Mouse (Mus musculus): ENCODE data around the gene Anapc7.

Anapc7 gene

DNA sequence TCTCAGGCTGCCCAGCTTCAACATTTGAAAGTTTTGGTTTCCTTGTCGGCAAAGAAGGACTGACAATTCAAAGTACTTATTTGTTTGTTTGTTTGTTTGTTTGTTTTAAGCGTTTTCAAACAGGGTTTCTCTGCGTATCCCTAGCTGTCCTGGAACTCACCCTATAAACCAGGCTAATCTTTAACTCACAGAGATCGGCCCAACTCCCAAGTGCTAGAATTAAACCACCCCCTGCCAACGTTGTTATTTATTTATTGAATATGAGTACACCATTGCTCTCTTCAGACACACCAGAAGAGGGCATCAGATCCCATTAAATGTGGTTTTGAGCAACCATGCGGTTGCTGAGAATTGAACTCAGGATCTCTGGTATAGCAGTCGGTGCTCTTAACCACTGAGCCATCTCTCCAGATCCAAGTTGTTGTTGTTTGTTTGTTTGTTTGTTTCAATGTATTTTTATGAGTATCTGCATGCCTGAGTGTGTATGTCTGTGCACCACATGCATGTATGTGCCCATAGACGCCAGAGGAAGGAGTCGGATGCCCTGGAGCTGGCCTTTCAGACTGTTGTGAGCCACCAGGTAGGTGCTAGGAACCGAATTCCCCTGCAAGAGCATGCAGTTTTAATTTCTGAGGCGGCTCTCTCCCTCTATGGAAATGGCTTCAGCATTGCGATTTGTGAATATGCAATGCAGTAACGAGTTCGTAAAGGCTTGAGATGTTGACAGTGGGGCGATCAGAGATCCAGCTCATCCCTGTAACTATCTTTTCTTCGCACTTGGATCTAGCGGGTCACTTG is at the start of gene Anapc7:
Anapc7 (plus strand) TSS at position 423 of the 798 bp plus-strand sequence.
- no peak for DNase-seq (ENCODE audit: low spot score in 2 of 2)

- DNase-seq (ENCODE audit: low spot score in 2 of 2), result peak; percentile 99
These were observed 49.2 kb upstream of the Anapc7 start, which contains the start of gene Fam216a for GRCm38 (mm10) chr5:122372192-122372769. Gene Fam216a, minus strand, starts transcription at chr5:122372364.

DNA sequence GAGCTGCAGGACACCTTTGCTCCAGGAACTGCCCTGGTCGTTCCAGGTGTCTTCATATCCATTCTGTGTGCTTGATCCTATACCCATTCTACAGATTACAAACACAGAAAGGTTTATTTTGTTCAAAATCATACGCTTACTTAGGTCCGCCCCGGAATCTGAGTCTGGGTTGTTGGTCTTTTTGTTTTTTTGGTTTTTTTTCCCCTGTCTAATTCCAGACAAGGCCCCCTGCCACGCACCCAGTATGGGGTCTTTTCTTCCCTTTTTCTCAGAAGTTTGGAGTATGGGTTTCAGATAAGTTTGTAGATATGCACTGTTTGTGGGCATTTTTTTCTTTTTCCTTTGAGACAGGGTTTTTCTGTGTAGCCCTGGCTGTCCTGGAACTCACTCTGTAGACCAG is 48.6 kb upstream of the Anapc7 start:
- DNase-seq (ENCODE audit: low spot score in 2 of 2), result no peak

- no peak for DNase-seq (ENCODE audit: low spot score in 2 of 2)
These were observed 44.2 kb upstream of the Anapc7 start for GRCm38 (mm10) chr5:122377101-122377833.

DNA sequence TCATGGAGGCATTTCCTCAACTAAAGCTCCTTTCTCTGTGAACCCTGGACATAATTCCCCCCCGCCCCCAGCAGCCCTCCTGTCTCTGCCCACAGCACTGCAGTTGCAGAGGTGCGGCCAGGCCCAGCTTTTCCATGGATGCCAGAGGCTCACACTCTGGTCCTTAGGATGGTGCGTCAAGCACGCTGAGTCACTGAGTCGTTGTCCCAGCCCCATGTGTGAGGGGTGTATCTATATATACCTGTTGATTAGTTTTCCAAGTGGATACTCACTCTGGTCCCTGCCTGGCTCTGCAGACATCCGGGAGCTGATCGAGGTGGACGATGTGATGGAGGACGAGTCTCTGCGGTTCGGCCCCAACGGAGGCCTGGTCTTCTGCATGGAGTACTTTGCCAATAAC is 43.3 kb upstream of the Anapc7 start:
- DNase-seq (ENCODE audit: low spot score in 2 of 2), result no peak

DNA sequence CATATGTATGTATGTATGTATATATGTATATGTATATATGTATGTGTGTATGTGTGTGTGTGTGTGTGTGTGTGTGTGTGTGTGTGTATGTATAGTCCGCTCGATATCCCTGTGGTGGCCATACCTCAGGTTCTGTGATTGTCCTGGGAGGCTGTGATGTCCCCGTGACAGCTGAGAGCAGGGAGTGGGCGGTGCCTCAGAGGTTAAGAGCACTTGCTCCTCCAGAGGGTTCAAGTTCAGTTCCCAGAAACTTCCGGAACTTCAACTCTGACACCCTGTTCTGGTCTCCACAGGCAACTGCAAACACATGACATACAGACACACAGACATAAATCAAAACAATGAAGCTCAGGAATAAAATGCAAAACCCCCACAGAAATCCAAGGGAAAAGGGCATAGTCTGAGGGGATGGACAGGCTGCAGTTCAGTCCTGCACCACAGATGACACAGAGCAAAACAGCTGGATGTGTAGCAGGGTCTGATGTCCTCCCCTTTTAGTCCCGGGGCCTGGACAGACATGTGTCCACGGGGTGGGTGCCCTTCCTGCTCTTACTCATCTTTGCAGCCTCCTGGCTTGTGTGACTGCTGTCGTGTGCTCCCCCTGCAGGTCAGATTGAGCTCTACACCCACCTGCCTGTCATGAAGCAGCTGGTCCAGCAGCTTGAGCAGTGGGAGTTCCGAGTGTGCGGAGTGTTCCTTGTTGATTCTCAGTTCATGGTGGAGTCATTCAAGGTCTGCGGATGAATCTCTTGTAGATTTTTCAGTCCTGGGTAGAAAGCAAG is 41.9 kb upstream of the Anapc7 start:
- DNase-seq (ENCODE audit: low spot score in 2 of 2), result peak; percentile 74 to 88

DNA sequence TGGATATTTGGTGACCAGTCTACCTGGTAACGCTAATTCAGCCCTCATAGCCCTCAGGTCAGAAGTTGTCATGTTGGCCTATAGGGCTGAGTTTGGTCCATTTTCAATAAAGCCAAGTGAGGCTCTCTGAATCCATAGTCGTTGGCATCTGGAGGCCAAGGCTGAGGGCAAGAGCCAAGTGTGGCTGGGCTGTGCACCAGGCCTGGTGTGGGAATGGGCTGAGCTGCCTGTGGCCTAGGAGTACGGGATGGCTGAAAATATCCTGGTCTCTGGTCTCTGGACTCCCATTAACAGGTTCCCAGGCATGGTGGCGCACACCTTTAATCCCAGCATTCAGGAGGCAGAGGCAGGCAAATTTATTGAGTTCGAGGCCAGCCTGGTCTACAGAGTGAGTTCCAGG is 31.5 kb upstream of the Anapc7 start:
- DNase-seq (ENCODE audit: low spot score in 2 of 2), result no peak

- DNase-seq (ENCODE audit: low spot score in 2 of 2), result no peak
These were observed 30.8 kb upstream of the Anapc7 start for GRCm38 (mm10) chr5:122390671-122391070.

- no peak for DNase-seq (ENCODE audit: low spot score in 2 of 2)
These were observed 30.2 kb upstream of the Anapc7 start for GRCm38 (mm10) chr5:122391178-122391785.

DNA sequence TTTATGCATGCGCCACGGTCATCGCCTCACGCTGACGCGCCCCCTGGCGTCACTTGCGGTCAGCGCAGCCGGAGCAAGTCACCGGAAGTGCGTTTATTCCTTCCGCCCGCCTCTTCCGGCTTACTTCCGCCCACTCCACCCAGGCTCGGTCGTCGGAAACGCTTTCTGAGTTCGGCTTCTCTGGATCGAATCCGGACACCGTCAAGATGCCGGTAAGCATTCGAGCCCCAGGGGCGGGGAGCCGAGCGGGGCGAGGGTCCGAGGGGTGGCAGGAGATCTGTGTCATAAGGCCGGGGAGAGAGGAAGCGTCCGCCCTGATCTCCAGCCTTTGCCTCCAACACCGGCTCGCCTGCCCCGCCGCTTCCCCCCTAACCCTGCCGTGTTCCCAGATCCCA is 29.7 kb upstream of the Anapc7 start, which contains the start of gene Arpc3:
Arpc3 (plus strand) TSS at position 93 of the 395 bp plus-strand sequence.
- DNase-seq (ENCODE audit: low spot score in 2 of 2), result peak; percentile 93 to 98

GRCm38 (mm10) chr5:122392227-122393004 is 29.1 kb upstream of the Anapc7 start:
- DNase-seq (ENCODE audit: low spot score in 2 of 2), result peak; percentile 24 to 70

DNA sequence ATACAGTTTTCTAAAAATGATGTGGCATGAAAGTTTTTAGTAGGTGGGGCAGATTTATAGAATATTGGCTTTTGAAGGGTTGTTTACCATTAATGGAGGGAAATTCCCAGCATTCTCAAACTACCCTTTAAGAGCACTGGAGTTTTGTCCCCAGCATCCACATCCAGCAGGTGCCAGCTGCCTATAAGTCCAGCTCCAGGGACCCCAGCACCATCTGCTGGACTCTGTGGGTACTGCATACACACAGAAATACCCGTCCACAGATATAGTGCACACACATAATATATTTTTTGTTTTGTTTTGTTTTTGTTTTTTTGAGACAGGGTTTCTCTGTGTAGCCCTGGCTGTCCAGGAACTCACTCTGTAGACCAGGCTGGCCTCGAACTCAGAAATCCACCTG is 27.6 kb upstream of the Anapc7 start:
- DNase-seq (ENCODE audit: low spot score in 2 of 2), result peak; percentile 82 to 94

GRCm38 (mm10) chr5:122396791-122397190 is 24.7 kb upstream of the Anapc7 start:
- peak in 1 of 2 experiments; percentile 62 for DNase-seq (ENCODE audit: low spot score in 2 of 2)

- peak in 1 of 2 experiments; percentile 62 for DNase-seq (ENCODE audit: low spot score in 2 of 2)
These were observed 24.0 kb upstream of the Anapc7 start for GRCm38 (mm10) chr5:122397495-122397894.

- DNase-seq (ENCODE audit: low spot score in 2 of 2), result no peak
These were observed 21.6 kb upstream of the Anapc7 start for GRCm38 (mm10) chr5:122399871-122400270.

DNA sequence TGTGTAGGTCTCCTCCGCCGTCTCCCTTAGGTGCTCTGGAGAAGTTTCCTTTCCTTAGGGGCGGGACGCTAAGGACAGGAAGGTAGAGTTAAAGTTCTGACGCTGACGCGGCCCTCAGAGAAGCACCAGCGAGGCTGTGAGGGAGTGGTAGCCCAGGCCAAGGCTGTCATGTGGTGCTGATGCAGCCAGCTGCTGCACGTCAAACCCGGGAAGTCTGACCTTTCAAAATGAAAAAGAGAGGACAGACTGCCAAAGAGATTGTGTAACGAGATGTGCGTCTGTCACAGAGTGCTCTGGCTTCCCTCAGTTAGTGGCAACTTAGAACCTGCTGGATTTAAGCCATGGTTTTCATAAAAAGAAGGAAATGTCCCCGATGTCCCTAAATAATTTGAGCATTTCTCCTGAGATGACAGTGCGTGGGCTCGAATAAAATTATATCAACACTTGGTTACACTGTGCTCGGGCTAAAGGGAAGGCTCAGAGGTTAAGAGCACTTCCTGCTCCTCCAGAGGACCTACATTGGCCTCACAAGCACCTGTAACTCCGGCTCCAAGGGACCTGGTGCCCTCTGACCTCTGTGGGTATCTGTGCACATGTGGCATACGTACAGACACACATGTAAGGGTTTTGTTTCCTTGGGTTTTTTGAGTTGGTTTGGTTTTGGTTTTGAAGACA is 20.7 kb upstream of the Anapc7 start:
- peak in 1 of 2 experiments; percentile 62 for DNase-seq (ENCODE audit: low spot score in 2 of 2)

DNA sequence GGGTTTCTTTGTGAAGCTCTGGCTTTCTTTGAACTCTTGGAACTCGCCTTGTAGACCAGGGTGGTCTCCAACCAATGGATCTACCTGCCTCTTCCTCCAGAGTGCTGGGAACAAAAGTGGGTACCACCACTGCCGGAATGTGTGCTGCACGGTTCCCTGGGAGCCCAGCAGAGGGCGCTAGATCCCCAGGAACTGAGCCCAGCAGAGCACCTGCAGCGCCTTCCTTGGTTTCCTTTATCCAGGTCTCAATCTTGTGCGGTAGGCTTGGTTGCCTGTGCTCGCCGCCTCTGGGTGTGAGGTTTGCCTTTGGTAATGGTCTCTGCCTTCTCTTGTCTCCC is 20.2 kb upstream of the Anapc7 start:
- peak; percentile 54 to 87 for DNase-seq (ENCODE audit: low spot score in 2 of 2)

DNA sequence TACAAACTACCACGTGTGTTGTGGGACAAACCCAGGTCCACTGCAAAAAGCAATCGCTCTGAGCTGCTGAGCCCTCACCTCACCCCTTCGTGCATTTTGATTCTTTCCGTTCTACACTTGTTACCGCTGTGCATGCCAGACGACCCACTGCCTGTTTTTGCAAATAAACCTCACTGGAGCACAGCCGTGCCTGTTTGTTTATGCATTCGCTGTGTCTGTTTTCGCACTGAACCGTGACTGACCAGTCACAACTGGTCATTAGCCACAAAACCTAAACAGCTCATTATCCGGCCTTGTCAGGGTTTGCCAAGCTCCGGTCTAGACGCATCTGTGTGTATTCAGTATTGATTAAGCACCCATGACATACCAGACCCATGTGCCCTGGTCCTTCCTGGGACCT is 19.3 kb upstream of the Anapc7 start:
- DNase-seq (ENCODE audit: low spot score in 2 of 2), result no peak

GRCm38 (mm10) chr5:122402772-122403171 is 18.7 kb upstream of the Anapc7 start:
- DNase-seq (ENCODE audit: low spot score in 2 of 2), result no peak

DNA sequence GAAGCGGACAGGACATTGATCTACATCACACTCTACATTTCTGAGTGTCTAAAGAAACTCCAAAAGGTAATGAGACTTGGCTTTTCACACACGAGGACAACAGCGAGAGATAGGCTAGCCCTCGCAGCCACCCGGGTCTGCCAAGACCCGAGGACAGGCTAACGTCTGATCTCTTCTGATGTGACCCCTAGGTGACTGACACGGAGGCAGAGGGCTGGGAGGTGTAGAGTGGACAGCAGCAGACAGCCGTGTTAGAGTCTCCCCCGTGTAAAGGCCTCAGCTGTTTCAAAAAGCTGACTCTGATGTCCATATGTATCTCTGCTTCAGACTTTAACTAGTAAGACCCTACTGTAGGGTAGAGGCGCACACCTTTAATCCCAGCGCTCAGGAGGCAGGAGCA is 18.1 kb upstream of the Anapc7 start:
- DNase-seq (ENCODE audit: low spot score in 2 of 2), result no peak

Measured in spleen, postnatal 4 days (tissue).